Comparison of ENCODE assay signal across 9 mouse cellular contexts in the genomic region with DNA sequence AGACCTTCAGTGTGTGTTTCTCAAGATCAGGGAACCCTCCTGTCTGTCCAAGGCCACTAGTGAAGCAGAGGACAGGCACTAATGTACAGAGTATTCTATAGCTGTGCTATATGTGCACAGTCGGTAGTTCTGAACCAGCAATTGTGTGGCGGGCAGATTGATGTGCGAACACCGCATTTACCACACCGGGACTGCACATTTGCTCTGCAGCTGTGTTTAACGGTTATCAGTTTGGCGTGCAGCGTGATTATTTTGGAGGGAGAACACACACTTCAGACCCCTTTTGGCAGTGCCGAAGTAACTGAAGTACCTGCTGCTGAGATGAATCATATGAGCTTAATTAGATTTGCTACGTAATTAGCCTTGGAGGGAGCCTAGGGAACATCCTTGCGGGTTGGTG.
DNase-seq lines count a peak whose midpoint lies in the region; ATAC-seq lines count a peak whose summit lies in the region.
"Had no signal": no experiment of that assay in that cellular context is flagged by ENCODE, and none has a peak within 500 bp of the region (broad histone marks: within the 10 kb centered on the region; RNA-seq: fewer than 3 reads in every experiment).

No protein-coding gene starts in this region.

- no peaks in the 10 kb centered on the region for H3K36me3 ChIP-seq in lung, embryonic 16.5 days (ENCODE audit: control insufficient read depth, insufficient read depth, low read length)
- no peaks in the 10 kb centered on the region for H3K36me3 ChIP-seq in hindbrain, embryonic 13.5 days
- H3K36me3 ChIP-seq in neural tube, embryonic 15.5 days = no peaks in the 10 kb centered on the region
- no peaks in the 10 kb centered on the region for H3K36me3 ChIP-seq in intestine, embryonic 16.5 days (ENCODE audit: control insufficient read depth, insufficient read depth, low read length)

- H3K27ac ChIP-seq in lung, embryonic 16.5 days (ENCODE audit: low read length) = no peak overlapping the region
- H3K27ac ChIP-seq in hindbrain, embryonic 13.5 days = peak overlapping the region; percentile 35
- 0 out of 2 replicates have a peak overlapping the region, but pooled peaks have one; percentile 59 for H3K27ac ChIP-seq in neural tube, embryonic 15.5 days (replicated peaks)
- no peak overlapping the region for H3K27ac ChIP-seq in intestine, embryonic 16.5 days (ENCODE audit: low read length)

- no peak overlapping the region for H3K9ac ChIP-seq in lung, embryonic 16.5 days (ENCODE audit: low read length)
- no peak overlapping the region for H3K9ac ChIP-seq in hindbrain, embryonic 13.5 days
- H3K9ac ChIP-seq in neural tube, embryonic 15.5 days (replicated peaks) = no peak overlapping the region
- H3K9ac ChIP-seq in intestine, embryonic 16.5 days (ENCODE audit: low read depth, low read length) = no peak overlapping the region

- H3K4me2 ChIP-seq in lung, embryonic 16.5 days (ENCODE audit: low read depth, low read length) = peak overlapping the region; percentile 12
- H3K4me2 ChIP-seq in hindbrain, embryonic 13.5 days = peak overlapping the region; percentile 34; the same call in 1 of the 2 replicates
- H3K4me2 ChIP-seq in neural tube, embryonic 15.5 days = peak overlapping the region; percentile 38
- no peak overlapping the region for H3K4me2 ChIP-seq in intestine, embryonic 16.5 days (ENCODE audit: low read depth, low read length)

- no peaks in the 10 kb centered on the region for H3K9me3 ChIP-seq in lung, embryonic 16.5 days (ENCODE audit: control insufficient read depth, low read length)
- no peaks in the 10 kb centered on the region for H3K9me3 ChIP-seq in hindbrain, embryonic 13.5 days
- no peaks in the 10 kb centered on the region for H3K9me3 ChIP-seq in neural tube, embryonic 15.5 days (replicated peaks)
- H3K9me3 ChIP-seq in intestine, embryonic 16.5 days (ENCODE audit: control insufficient read depth, low read length) = no peaks in the 10 kb centered on the region

- WGBS in lung, embryonic 16.5 days = 37% methylated on average over 11 of the region's 11 CpGs
- 30% methylated on average over 11 of the region's 11 CpGs for WGBS in hindbrain, embryonic 13.5 days
- 23% methylated on average over 11 of the region's 11 CpGs for WGBS in neural tube, embryonic 15.5 days
- WGBS in intestine, embryonic 16.5 days = 62% methylated on average over 11 of the region's 11 CpGs

- no peak for ATAC-seq in cerebellum, adult (ENCODE audit: insufficient number of reproducible peaks, low FRiP score, low TSS enrichment)
- ATAC-seq in lung, embryonic 16.5 days (ENCODE audit: low read depth) = no peak
- ATAC-seq in hindbrain, embryonic 13.5 days (ENCODE audit: low FRiP score) = peak; percentile 57
- ATAC-seq in neural tube, embryonic 15.5 days (ENCODE audit: low FRiP score) = peak; percentile 56
- no peak for ATAC-seq in intestine, embryonic 16.5 days

- peaks cover 14% of the 10 kb centered on the region for H3K4me1 ChIP-seq in lung, embryonic 16.5 days (replicated peaks; ENCODE audit: control insufficient read depth, insufficient read depth, low read length)
- peaks cover 26% of the 10 kb centered on the region for H3K4me1 ChIP-seq in hindbrain, embryonic 13.5 days (replicated peaks)
- H3K4me1 ChIP-seq in neural tube, embryonic 15.5 days = peaks cover 33% of the 10 kb centered on the region
- peaks cover 6% of the 10 kb centered on the region; the same call in 1 of the 2 replicates for H3K4me1 ChIP-seq in intestine, embryonic 16.5 days (ENCODE audit: control insufficient read depth, insufficient read depth, low read length)

- H3K27me3 ChIP-seq in lung, embryonic 16.5 days (ENCODE audit: control insufficient read depth, insufficient read depth, low read depth, low read length) = no peaks in the 10 kb centered on the region
- no peaks in the 10 kb centered on the region for H3K27me3 ChIP-seq in hindbrain, embryonic 13.5 days
- H3K27me3 ChIP-seq in neural tube, embryonic 15.5 days (replicated peaks) = no peaks in the 10 kb centered on the region
- no peaks in the 10 kb centered on the region for H3K27me3 ChIP-seq in intestine, embryonic 16.5 days (replicated peaks; ENCODE audit: control insufficient read depth, insufficient read depth, low read length)

- DNase-seq in cerebellum, postnatal 10 days = peak; percentile 21 to 40
- DNase-seq in lung, postnatal 10 days = no peak
- no peak for DNase-seq in ovary, postnatal 36 days (ENCODE audit: low spot score)
- DNase-seq: kidney, adult 8-10 months had no signal

- no peak overlapping the region for H3K4me3 ChIP-seq in lung, embryonic 16.5 days (ENCODE audit: low read length)
- H3K4me3 ChIP-seq in hindbrain, embryonic 13.5 days = no peak overlapping the region
- no peak overlapping the region for H3K4me3 ChIP-seq in neural tube, embryonic 15.5 days (replicated peaks)
- H3K4me3 ChIP-seq in intestine, embryonic 16.5 days (ENCODE audit: low read length) = no peak overlapping the region

Comparison
In these comparisons a context has a peak if more than half of its experiments do, and no peak if none do; other contexts are left out.
1. DNase-seq: peak in cerebellum, postnatal 10 days (2 of 2); none in lung, postnatal 10 days (single experiment) and ovary, postnatal 36 days (single experiment).
2. ATAC-seq: peak in hindbrain, embryonic 13.5 days (single experiment) and neural tube, embryonic 15.5 days (single experiment); none in cerebellum, adult (single experiment), lung, embryonic 16.5 days (single experiment) and intestine, embryonic 16.5 days (single experiment).
3. H3K27ac ChIP-seq: peak in hindbrain, embryonic 13.5 days (single experiment) and neural tube, embryonic 15.5 days (single experiment); none in lung, embryonic 16.5 days (single experiment) and intestine, embryonic 16.5 days (single experiment).